Mouse (Mus musculus) forebrain, embryonic 12.5 days (tissue): ENCODE results near the gene Agpat3. TPM values are rescaled to one million over a fixed set of nuclear protein-coding genes. Genes with fewer than 3 reads are reported as not detected.

Experiments used
- ATAC-seq: fragments of 200-750 bp; cut with Nextera tagmentation; 2 replicates; pipeline ENCODE4 v1.8.0; 2017; ENCODE audit warnings: moderate TSS enrichment; ENCODE audit not compliant: low FRiP score
- H3K27ac ChIP-seq: fragments of 300-500 bp; sonication (generic); 2 replicates; pipeline ENCODE4 v1.5.1; 2016; ENCODE audit warnings: mild to moderate bottlenecking
- H3K27me3 ChIP-seq: fragments of 300-500 bp; sonication (generic); 2 replicates; pipeline ENCODE4 v1.6.1; 2016; ENCODE audit warnings: mild to moderate bottlenecking
- H3K36me3 ChIP-seq: fragments of 300-500 bp; sonication (generic); replicated peaks from 2 replicates; pipeline ENCODE4 v1.6.1; 2016; ENCODE audit warnings: mild to moderate bottlenecking
- H3K4me1 ChIP-seq: fragments of 300-500 bp; sonication (generic); 2 replicates; pipeline ENCODE4 v1.6.1; 2016
- H3K4me2 ChIP-seq: fragments of 300-500 bp; sonication (generic); 2 replicates; pipeline ENCODE4 v1.6.1; 2016; ENCODE audit warnings: mild to moderate bottlenecking, moderate library complexity
- H3K4me3 ChIP-seq: fragments of 300-500 bp; sonication (generic); replicated peaks from 2 replicates; pipeline ENCODE4 v1.5.1; 2016; ENCODE audit warnings: mild to moderate bottlenecking
- H3K9ac ChIP-seq: fragments of 300-500 bp; sonication (generic); 2 replicates; pipeline ENCODE4 v1.6.1; 2016; ENCODE audit warnings: mild to moderate bottlenecking
- H3K9me3 ChIP-seq: fragments of 300-500 bp; sonication (generic); 2 replicates; pipeline ENCODE4 v1.6.1; 2016
- WGBS: fragments of 180-500 bp; shearing (Covaris S2); methylation state at CpG from one replicate; pipeline ENCODE4 v1.1.7; 2016; 5-methylcytosine and 5-hydroxymethylcytosine counted together
- polyA plus RNA-seq: library from polyadenylated mRNA; unstranded; fragments of >200 nt; fragmentation: Nextera tagmentation; extraction: Ambion mirVana; gene quantifications from 2 replicates; pipeline ENCODE4 v1.2.1, GENCODE M21; 2016

Agpat3 gene
- polyA plus RNA-seq, 1 experiment from 2014 or later: 58.0 TPM

DNA sequence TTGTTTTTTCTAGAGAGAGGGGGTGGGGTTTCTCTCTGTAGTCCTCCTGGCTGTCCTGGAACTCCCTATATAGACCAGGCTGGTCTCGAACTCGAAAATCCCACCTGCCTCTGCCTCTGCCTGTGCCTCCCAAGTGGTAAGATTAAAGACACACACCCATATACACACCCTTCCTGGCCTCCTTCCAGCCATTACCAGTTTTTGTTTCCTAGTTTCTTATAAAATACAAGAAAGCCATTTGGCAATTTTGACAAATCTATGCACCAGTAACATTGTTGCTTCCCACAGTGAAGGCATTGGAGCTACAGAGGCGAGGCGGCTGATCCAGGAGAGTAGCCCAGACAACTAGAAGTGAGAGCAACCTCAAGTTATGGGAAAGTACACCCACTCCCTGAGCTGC, 6.0 kb upstream of the Agpat3 start:
- H3K27ac ChIP-seq: no peak overlapping the region
- WGBS: 88% methylated on average over 4 of the region's 4 CpGs
- H3K4me1 ChIP-seq: no peaks in the 10 kb centered on the region
- no peak for ATAC-seq
- no peak overlapping the region for H3K9ac ChIP-seq
- no peak overlapping the region for H3K4me2 ChIP-seq
- H3K9me3 ChIP-seq: no peaks in the 10 kb centered on the region
- no peak overlapping the region for H3K4me3 ChIP-seq
- H3K27me3 ChIP-seq: 0 out of 2 replicates have a peak, but pooled peaks cover 5% of the 10 kb centered on the region
- no peaks in the 10 kb centered on the region for H3K36me3 ChIP-seq

DNA sequence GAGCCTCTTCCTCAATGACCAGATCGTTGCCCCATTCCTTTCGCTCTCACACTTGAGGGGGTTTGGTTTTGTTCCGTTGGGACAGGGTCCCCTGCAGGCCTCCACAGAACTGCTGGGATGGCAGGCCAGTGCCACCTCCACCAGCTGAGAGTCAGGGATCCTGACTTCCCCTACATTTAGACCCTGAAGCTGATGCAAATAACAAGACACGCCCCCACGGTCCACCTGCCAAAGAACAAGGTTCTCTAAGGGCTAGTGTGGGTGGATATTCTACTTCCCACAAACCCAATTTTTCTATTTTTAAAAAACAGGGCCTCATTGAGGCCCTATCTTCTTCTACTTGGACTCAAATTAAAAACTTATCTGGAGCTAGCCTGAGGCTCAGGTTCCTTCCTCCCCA, 5.5 kb upstream of the Agpat3 start:
- Histone ChIP-seq H3K27ac (no peak overlapping the region), H3K4me2 (no peak overlapping the region), H3K9me3 (no peaks in the 10 kb centered on the region), H3K36me3 (no peaks in the 10 kb centered on the region), H3K4me3 (no peak overlapping the region), H3K4me1 (peaks cover 3% of the 10 kb centered on the region; the same call in 1 of the 2 replicates), H3K27me3 (0 out of 2 replicates have a peak, but pooled peaks cover 5% of the 10 kb centered on the region), H3K9ac (no peak overlapping the region)
- WGBS: 94% methylated on average over 5 of the region's 5 CpGs
- ATAC-seq: no peak

DNA sequence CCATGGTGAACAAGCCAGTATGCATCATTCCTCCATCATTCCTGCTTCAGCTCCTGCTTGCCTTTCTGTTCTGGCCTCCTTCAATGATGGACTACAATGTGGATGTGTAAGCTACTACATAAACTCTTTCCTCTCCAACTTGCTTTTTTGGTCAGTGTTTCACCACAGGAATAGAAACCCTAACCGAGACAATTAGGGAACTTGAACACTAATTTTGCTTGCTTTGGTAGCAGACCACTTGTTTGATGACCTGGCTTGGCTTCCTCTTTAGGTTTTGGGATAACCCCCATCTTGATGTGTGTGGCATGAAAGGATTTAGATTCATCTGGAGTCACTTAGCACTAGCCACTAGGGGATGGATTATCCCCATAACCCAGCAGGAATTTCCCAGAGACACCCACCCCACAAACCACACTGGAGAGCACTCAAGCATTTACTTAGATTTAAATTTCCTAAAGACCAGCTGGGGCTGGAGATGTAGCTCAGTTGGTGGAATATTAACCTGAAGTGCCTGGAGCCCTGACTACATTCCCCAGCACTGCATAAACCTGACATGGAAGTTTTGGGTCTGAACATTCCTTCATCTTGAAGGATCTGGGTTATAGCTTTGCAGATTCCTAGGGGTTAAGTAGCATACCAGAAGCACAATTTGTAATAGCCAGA, 3.8 kb upstream of the Agpat3 start:
- no peak for ATAC-seq
- Histone ChIP-seq H3K4me1 (peaks cover 12% of the 10 kb centered on the region), H3K27me3 (0 out of 2 replicates have a peak, but pooled peaks cover 5% of the 10 kb centered on the region), H3K36me3 (no peaks in the 10 kb centered on the region), H3K27ac (no peak overlapping the region), H3K4me3 (no peak overlapping the region), H3K9me3 (no peaks in the 10 kb centered on the region), H3K9ac (no peak overlapping the region), H3K4me2 (no peak overlapping the region)
- WGBS: 88% methylated on average over 1 of the region's 1 CpGs

DNA sequence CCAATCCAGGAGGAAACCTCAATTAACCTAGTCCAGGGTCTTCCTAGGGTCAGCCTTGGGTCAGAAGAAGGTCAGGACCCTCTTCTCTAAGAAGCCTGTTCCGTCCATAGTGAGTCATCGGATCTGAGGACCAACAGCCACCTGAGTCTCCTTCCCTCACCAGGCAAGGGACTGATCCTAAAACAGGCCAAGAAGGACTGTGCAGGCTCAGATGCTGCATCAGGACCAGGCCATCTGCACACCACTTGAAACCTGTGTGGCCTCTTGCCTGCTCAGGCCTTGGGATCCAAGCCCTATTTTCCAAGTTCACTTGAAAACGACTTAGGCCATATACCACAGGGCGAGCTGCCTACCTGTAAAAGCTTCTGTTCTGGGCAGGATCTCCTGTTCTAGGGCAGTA, 907 bp upstream of the Agpat3 start:
- Histone ChIP-seq H3K9ac (0 out of 2 replicates have a peak overlapping the region, but pooled peaks have one; percentile 98), H3K4me3 (no peak overlapping the region), H3K27me3 (0 out of 2 replicates have a peak, but pooled peaks cover 5% of the 10 kb centered on the region), H3K4me1 (peaks cover 27% of the 10 kb centered on the region), H3K4me2 (no peak overlapping the region), H3K27ac (no peak overlapping the region), H3K36me3 (no peaks in the 10 kb centered on the region), H3K9me3 (no peaks in the 10 kb centered on the region)
- WGBS: 71% methylated on average over 4 of the region's 4 CpGs
- ATAC-seq: no peak

- Histone ChIP-seq H3K9ac (peak overlapping the region; percentile 98), H3K4me3 (peak overlapping the region; percentile 88), H3K27ac (peak overlapping the region; percentile 71), H3K9me3 (no peaks in the 10 kb centered on the region), H3K36me3 (no peaks in the 10 kb centered on the region; the same call in 1 of the 2 replicates), H3K4me1 (peaks cover 27% of the 10 kb centered on the region), H3K27me3 (0 out of 2 replicates have a peak, but pooled peaks cover 5% of the 10 kb centered on the region), H3K4me2 (peak overlapping the region; percentile 79)
- no peak for ATAC-seq
- 19% methylated on average over 8 of the region's 8 CpGs for WGBS
These were observed 359 bp upstream of the Agpat3 start for GRCm38 (mm10) chr10:78352666-78353030.

- Histone ChIP-seq H3K36me3 (no peaks in the 10 kb centered on the region; the same call in 1 of the 2 replicates), H3K9me3 (no peaks in the 10 kb centered on the region), H3K4me3 (peak overlapping the region; percentile 88), H3K27ac (no peak overlapping the region), H3K4me2 (peak overlapping the region; percentile 79), H3K4me1 (peaks cover 27% of the 10 kb centered on the region), H3K27me3 (0 out of 2 replicates have a peak, but pooled peaks cover 5% of the 10 kb centered on the region), H3K9ac (peak overlapping the region; percentile 98)
- 2% methylated on average over 13 of the region's 13 CpGs for WGBS
- no peak for ATAC-seq
These were observed 764 bp downstream of the Agpat3 start for GRCm38 (mm10) chr10:78351564-78351886.

DNA sequence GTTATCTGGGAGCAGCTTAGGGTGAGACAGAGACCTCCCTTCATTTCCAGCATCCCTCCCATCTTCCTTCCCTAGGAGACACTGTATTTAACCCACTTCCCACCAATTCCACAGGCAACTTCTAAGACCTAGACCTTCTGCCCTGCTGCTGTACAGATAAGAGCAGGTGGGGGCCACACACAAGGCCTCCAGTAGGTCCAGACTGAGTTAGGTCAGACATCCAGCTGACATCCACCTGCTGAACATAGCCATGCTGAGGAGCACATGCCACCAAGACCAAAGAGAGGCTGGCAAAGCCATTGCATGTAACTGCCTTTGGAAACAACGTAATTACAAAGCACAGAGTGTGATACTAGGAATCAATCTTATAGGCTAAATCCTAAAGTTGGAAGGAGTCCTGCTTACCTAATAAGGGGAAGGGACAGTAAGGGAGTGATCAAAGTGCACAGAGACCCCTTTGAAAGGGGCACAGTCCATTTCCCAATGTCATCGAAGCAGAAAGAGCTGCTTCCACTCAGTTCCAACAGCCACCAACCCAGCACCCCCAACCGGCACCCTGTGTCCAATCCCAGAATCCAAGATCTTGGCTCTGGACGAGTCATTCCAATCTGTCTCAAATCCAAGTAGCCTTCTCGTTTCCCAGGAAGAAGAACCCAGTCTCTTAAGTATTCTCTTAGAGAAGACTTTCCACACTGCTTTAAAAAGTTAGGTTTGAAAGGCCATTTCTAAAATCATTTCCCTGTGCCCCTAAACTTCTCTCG, 1.3 kb downstream of the Agpat3 start:
- 26% methylated on average over 6 of the region's 6 CpGs for WGBS
- Histone ChIP-seq H3K4me1 (peaks cover 27% of the 10 kb centered on the region), H3K4me2 (peak overlapping the region; percentile 79), H3K9ac (peak overlapping the region; percentile 98), H3K27me3 (0 out of 2 replicates have a peak, but pooled peaks cover 5% of the 10 kb centered on the region), H3K27ac (no peak overlapping the region), H3K36me3 (no peaks in the 10 kb centered on the region; the same call in 1 of the 2 replicates), H3K4me3 (peak overlapping the region; percentile 88), H3K9me3 (no peaks in the 10 kb centered on the region)
- no peak for ATAC-seq

- Histone ChIP-seq H3K4me2 (no peak overlapping the region), H3K27me3 (0 out of 2 replicates have a peak, but pooled peaks cover 5% of the 10 kb centered on the region), H3K36me3 (no peaks in the 10 kb centered on the region; the same call in 1 of the 2 replicates), H3K9ac (no peak overlapping the region), H3K27ac (no peak overlapping the region), H3K4me3 (no peak overlapping the region), H3K4me1 (peaks cover 27% of the 10 kb centered on the region), H3K9me3 (no peaks in the 10 kb centered on the region)
- ATAC-seq: no peak
- 75% methylated on average over 15 of the region's 15 CpGs for WGBS
These were observed 2.7 kb downstream of the Agpat3 start for GRCm38 (mm10) chr10:78349464-78350165.

DNA sequence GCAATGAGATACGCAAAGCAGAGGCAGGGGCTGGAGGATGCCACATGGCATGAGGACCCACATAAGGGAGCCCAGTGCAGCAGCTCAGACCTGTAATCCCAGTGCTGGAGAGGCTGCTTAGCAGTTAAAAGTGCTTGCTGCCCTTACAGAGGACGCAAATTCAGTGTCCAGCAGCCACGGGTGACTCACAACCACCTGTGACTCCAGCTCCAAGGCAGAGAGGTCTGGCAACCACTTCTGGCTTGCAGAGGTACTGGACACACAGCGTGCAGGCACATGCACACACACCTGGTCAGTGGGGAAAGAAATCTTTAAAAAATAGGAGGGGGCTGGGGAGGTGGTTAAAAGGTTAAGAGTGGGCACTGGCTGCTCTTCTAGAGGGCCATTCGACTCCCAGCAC, 4.1 kb downstream of the Agpat3 start:
- Histone ChIP-seq H3K27ac (no peak overlapping the region), H3K9me3 (no peaks in the 10 kb centered on the region), H3K4me3 (no peak overlapping the region), H3K27me3 (no peaks in the 10 kb centered on the region), H3K4me2 (no peak overlapping the region), H3K4me1 (peaks cover 27% of the 10 kb centered on the region), H3K36me3 (no peaks in the 10 kb centered on the region; the same call in 1 of the 2 replicates), H3K9ac (no peak overlapping the region)
- 96% methylated on average over 5 of the region's 5 CpGs for WGBS
- no peak for ATAC-seq

DNA sequence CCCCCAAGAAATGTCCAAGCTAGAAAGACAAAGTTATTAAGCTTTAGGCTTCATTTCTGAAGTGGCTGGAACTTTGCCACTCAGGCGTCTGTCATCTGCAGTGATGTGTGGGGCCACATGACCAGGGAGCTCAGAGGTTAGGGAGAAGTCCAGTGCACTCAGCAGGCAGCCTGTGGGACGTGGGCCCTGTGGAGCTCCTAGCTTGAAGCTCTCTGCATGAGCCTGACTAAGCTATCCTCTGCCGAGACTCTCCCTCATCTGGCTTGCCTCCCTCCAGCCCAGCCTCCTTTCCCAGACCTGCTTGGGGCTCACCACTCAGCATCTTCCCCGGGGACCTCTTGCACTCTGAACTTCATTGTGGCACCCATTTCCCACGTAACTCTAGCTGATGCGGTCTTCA, 4.8 kb downstream of the Agpat3 start:
- Histone ChIP-seq H3K9me3 (no peaks in the 10 kb centered on the region), H3K4me2 (no peak overlapping the region), H3K27me3 (no peaks in the 10 kb centered on the region), H3K36me3 (no peaks in the 10 kb centered on the region; the same call in 1 of the 2 replicates), H3K9ac (no peak overlapping the region), H3K27ac (no peak overlapping the region), H3K4me3 (no peak overlapping the region), H3K4me1 (peaks cover 22% of the 10 kb centered on the region)
- WGBS: 73% methylated on average over 6 of the region's 6 CpGs
- ATAC-seq: no peak

DNA sequence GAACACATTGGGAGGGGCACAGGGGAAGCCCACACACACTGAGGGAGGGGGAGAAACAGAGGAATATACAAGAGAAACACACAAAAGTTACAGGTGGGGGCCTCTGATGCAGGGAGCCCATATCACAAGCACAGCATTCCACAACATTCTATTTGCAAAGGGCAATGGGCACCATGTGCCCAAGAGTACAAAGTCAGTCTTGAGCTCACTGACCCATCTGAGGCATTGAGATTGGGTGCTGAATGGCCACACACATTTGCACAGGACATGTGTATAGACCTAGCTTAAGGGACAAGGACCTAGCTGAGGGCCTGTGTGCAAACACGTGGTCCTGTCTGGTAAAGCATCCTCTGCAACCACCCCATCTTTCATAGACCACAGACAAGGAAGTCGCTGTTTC, 6.8 kb downstream of the Agpat3 start:
- H3K9me3 ChIP-seq: no peaks in the 10 kb centered on the region
- 92% methylated on average over 2 of the region's 2 CpGs for WGBS
- no peak for ATAC-seq

DNA sequence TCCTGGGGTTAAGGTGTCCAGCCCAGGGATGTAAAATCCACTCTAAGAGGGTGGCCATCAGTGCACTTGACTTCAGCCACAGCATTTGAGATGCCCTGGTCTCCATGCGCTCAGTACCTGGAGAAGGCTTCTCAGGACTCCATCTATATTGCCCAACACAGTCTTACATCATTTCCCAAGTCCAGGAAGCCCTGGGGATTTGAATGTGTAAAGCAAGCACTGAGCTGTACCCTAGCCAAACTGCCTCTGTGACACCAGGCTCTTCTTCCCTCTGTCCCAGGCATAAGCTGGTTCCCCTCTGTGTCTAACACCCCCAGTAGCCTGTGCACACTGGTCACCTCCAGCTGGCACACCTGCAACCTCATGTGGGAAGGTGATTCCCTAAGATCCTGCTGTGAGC, 10.2 kb downstream of the Agpat3 start:
- H3K4me2 ChIP-seq: no peak overlapping the region
- WGBS: 90% methylated on average over 1 of the region's 1 CpGs
- H3K9me3 ChIP-seq: no peaks in the 10 kb centered on the region
- H3K9ac ChIP-seq: no peak overlapping the region
- H3K36me3 ChIP-seq: no peaks in the 10 kb centered on the region; the same call in 1 of the 2 replicates
- no peak overlapping the region for H3K4me3 ChIP-seq
- ATAC-seq: no peak
- no peak overlapping the region for H3K27ac ChIP-seq
- H3K4me1 ChIP-seq: no peaks in the 10 kb centered on the region
- no peaks in the 10 kb centered on the region for H3K27me3 ChIP-seq

More for the DNA sequence above, 6.8 kb downstream of the Agpat3 start:
- no peak overlapping the region for H3K27ac ChIP-seq
- no peaks in the 10 kb centered on the region for H3K27me3 ChIP-seq
- no peak overlapping the region for H3K9ac ChIP-seq
- H3K4me3 ChIP-seq: no peak overlapping the region
- no peaks in the 10 kb centered on the region; the same call in 1 of the 2 replicates for H3K36me3 ChIP-seq
- peaks cover 10% of the 10 kb centered on the region for H3K4me1 ChIP-seq
- no peak overlapping the region for H3K4me2 ChIP-seq
